Mouse (Mus musculus) heart, adult 2 months (tissue): Measurements from ENCODE around the gene Pcbp4. TPM values are rescaled to one million over a fixed set of nuclear protein-coding genes. Genes with fewer than 3 reads are reported as not detected.
A peak's percentile ranks its signal among the peaks of the same experiment; 100 is the strongest.

ENCODE experiments used
- DNase-seq, 2 experiments: peaks; one replicate each; pipeline ENCODE4 v3.0.0; 2021
- H3K27ac ChIP-seq: fragments of 200-600 bp; 2 replicates; pipeline ENCODE4 v1.8.1; 2022
- H3K27me3 ChIP-seq: fragments of 200-500 bp; 2 replicates; pipeline ENCODE4 v1.6.1; 2012; ENCODE audit warnings: mild to moderate bottlenecking, low read length, inconsistent platforms, mixed read lengths; ENCODE audit not compliant: control insufficient read depth, insufficient read depth
- H3K36me3 ChIP-seq: fragments of 200-500 bp; 2 replicates; pipeline ENCODE4 v1.6.1; 2012; ENCODE audit warnings: low read length, inconsistent platforms; ENCODE audit not compliant: control insufficient read depth, insufficient read depth
- H3K4me1 ChIP-seq: fragments of 200-500 bp; 2 replicates; pipeline ENCODE4 v1.6.1; 2011; ENCODE audit warnings: low read length; ENCODE audit not compliant: control insufficient read depth, insufficient read depth
- H3K4me3 ChIP-seq: fragments of 200-600 bp; 2 replicates; pipeline ENCODE4 v1.8.1; 2022
- H3K79me2 ChIP-seq: fragments of 200-500 bp; replicated peaks from 2 replicates; pipeline ENCODE4 v1.6.1; 2012; ENCODE audit warnings: mild to moderate bottlenecking, inconsistent platforms, low read length, moderate library complexity, mixed read lengths; ENCODE audit not compliant: control insufficient read depth, insufficient read depth
- H3K9ac ChIP-seq: fragments of 200-500 bp; 2 replicates; pipeline ENCODE4 v1.6.1; 2012; ENCODE audit warnings: low read depth, mild to moderate bottlenecking, control low read depth, inconsistent platforms, low read length, mixed read lengths
- CTCF ChIP-seq: fragments of 200-600 bp; IDR thresholded peaks from 2 replicates; pipeline ENCODE4 v1.8.1; 2022; ENCODE audit warnings: antibody characterized with exemption, mild to moderate bottlenecking, moderate library complexity
- EP300 ChIP-seq: fragments of 200-500 bp; IDR thresholded peaks from 2 replicates; pipeline ENCODE4 v1.6.1; 2011; ENCODE audit warnings: low read depth, low read length, control low read depth; ENCODE audit not compliant: insufficient read depth
- POLR2A ChIP-seq: fragments of 200-500 bp; IDR thresholded peaks from 2 replicates; pipeline ENCODE4 v1.6.1; 2011; ENCODE audit warnings: mild to moderate bottlenecking, low read depth, low read length, control low read depth; ENCODE audit not compliant: insufficient read depth
- WGBS: fragments of 180-500 bp; shearing (Covaris S2); methylation state at CpG from one replicate; pipeline ENCODE4 v1.1.7; 2018; 5-methylcytosine and 5-hydroxymethylcytosine counted together
- intact Hi-C: fragments of 180-260 bp; cut with DNase I; formaldehyde crosslinking; loops from one replicate; pipeline ENCODE4 v1.15.1; 2025
- polyA plus RNA-seq: library from polyadenylated mRNA; depleted of rRNA; stranded (reverse); fragments of >200 nt; gene quantifications from 2 replicates; pipeline ENCODE4 v1.2.3, GENCODE M21; 2012
- total RNA-seq, 2 experiments: library from RNA; stranded (reverse); gene quantifications; 2 replicates each; pipeline ENCODE4 v1.2.3; 2021

Pcbp4 gene
- total and polyA plus RNA-seq, 3 experiments = 70.0 to 92.8 (median 74.6) TPM

GRCm38 (mm10) chr9:106476002-106476923, 23.2 kb downstream of the Pcbp4 start:
- Histone ChIP-seq H3K79me2 (no peaks in the 10 kb centered on the region), H3K4me1 (peaks cover 13% of the 10 kb centered on the region), H3K27me3 (no peaks in the 10 kb centered on the region), H3K4me3 (peak overlapping the region; percentile 47), H3K36me3 (no peaks in the 10 kb centered on the region), H3K27ac (peak overlapping the region; percentile 96), H3K9ac (peak overlapping the region; percentile 54)
- peak; percentile 77 to 84 for DNase-seq
- peak; percentile 53; the same call in 1 of the 2 replicates for TF ChIP-seq POLR2A
- TF ChIP-seq CTCF = no peak
- TF ChIP-seq EP300 = no peak
- 8% methylated on average over 16 of the region's 16 CpGs for WGBS
- intact Hi-C loops = loop anchor here (1.0 to 5.0 kb wide), 5 partner anchors 28 to 189 kb away; partner anchors contain the start of genes Dusp7 and Rpl29

DNA sequence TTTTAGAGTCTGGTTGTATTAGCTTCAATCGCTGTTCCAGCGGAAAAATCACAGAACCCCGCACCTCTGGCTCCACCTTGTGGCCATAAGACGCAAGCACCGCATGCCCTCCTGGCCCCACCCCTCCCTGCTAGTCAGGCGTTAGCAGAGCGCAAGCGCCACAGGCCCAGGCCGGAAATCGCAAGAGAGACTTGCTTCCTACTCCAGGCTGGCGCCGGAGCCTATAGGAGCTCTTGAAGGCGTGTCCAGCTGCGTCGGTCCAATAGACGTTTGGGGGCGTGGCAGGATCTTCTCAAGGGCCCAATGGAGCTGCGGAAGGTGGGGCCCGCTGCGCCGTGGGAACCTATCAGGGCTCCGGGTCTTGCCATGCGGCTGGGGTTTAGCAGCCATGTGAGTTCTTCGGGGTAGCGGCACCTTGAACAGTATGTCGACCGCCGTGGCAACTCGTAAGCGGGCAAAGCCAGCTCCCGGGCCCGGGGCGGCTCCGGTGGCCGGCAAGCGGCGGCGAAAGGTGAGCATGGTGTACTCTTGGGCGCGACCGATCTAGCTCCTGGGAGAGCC, 23.9 kb downstream of the Pcbp4 start, which contains the start of gene Parp3:
TSS of gene Parp3 (minus strand) at position 26 of the 561 bp plus-strand sequence.
- peak within 1 kb of the TSS; percentile 74 for H3K4me3 ChIP-seq
- TF ChIP-seq EP300 (peak; percentile 91), POLR2A (no peak), CTCF (peak; percentile 99)
- under 1% methylated on average over 41 of the region's 41 CpGs for WGBS
- H3K4me1 ChIP-seq = peaks cover 13% of the 10 kb centered on the region
- intact Hi-C loops = loop anchor here (1.0 to 5.0 kb wide), 6 partner anchors 29 to 190 kb away; partner anchors contain the start of genes Dusp7 and Rpl29
- peak within 1 kb of the TSS; percentile 96 for H3K27ac ChIP-seq
- H3K9ac ChIP-seq = peak within 1 kb of the TSS; percentile 54
- H3K27me3 ChIP-seq = no peaks in the 10 kb centered on the region
- peak; percentile 98 to 100 for DNase-seq
- H3K79me2 ChIP-seq = no peaks in the 10 kb centered on the region
- H3K36me3 ChIP-seq = no peaks in the 10 kb centered on the region

GRCm38 (mm10) chr9:106477649-106478048, 24.6 kb downstream of the Pcbp4 start:
- Histone ChIP-seq H3K27ac (peak overlapping the region; percentile 69), H3K79me2 (no peaks in the 10 kb centered on the region), H3K36me3 (no peaks in the 10 kb centered on the region), H3K4me1 (peaks cover 9% of the 10 kb centered on the region), H3K27me3 (no peaks in the 10 kb centered on the region), H3K4me3 (peak overlapping the region; percentile 74), H3K9ac (peak overlapping the region; percentile 54)
- DNase-seq = no peak
- TF ChIP-seq EP300 = no peak
- TF ChIP-seq POLR2A = no peak
- intact Hi-C loops = loop anchor here (1.0 to 5.0 kb wide), 5 partner anchors 49 to 190 kb away; partner anchors contain the start of genes Dusp7 and Rpl29
- 1% methylated on average over 16 of the region's 16 CpGs for WGBS

GRCm38 (mm10) chr9:106478101-106478500, 25.0 kb downstream of the Pcbp4 start:
- Histone ChIP-seq H3K4me1 (peaks cover 9% of the 10 kb centered on the region), H3K9ac (0 out of 2 replicates have a peak overlapping the region, but pooled peaks have one; percentile 54), H3K79me2 (no peaks in the 10 kb centered on the region), H3K27me3 (no peaks in the 10 kb centered on the region), H3K27ac (no peak overlapping the region), H3K4me3 (peak overlapping the region; percentile 74; the same call in 1 of the 2 replicates), H3K36me3 (no peaks in the 10 kb centered on the region)
- WGBS = 71% methylated on average over 9 of the region's 9 CpGs
- TF ChIP-seq EP300 (no peak), POLR2A (no peak), CTCF (no peak)
- intact Hi-C loops = loop anchor here (5.0 kb wide), 3 partner anchors 111 to 191 kb away; partner anchors contain the start of gene Dusp7
- DNase-seq = peak; percentile 1 to 13

DNA sequence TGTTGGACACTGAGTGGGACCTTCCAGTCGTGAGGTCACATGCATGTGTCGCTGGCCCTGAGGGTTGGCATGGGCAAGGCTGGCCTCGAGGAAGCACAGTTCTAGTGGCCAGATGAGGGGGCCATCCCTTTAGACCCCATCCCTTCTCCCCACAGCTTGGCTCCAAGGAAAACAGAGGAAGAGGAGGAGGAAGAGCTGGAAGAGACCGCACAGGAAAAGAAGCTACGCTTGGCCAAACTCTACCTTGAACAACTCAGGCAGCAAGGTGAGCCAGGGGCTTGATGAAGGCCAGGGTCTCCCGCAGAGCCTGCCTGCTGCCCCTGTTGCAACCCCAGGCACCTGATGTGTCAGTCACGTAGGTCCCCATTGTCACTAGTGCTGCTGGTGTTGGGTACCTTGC, 27.4 kb downstream of the Pcbp4 start:
- 84% methylated on average over 7 of the region's 7 CpGs for WGBS
- no peak for DNase-seq
- no peak overlapping the region for H3K9ac ChIP-seq
- peaks cover 8% of the 10 kb centered on the region for H3K4me1 ChIP-seq
- H3K4me3 ChIP-seq = no peak overlapping the region
- TF ChIP-seq POLR2A = no peak
- TF ChIP-seq CTCF = no peak
- no peak for TF ChIP-seq EP300
- H3K36me3 ChIP-seq = no peaks in the 10 kb centered on the region
- intact Hi-C loops = no loop called here
- no peak overlapping the region for H3K27ac ChIP-seq
- H3K79me2 ChIP-seq = no peaks in the 10 kb centered on the region
- H3K27me3 ChIP-seq = no peaks in the 10 kb centered on the region
